Mouse (Mus musculus) forebrain, embryonic 12.5 days (tissue): ENCODE measurements around the gene 1700088E04Rik. TPM values are rescaled to one million over a fixed set of nuclear protein-coding genes. Genes with fewer than 3 reads are reported as not detected.

Experiments used
- ATAC-seq: fragments of 200-750 bp; cut with Nextera tagmentation; 2 replicates; pipeline ENCODE4 v1.8.0; 2017; ENCODE audit warnings: moderate TSS enrichment; ENCODE audit not compliant: low FRiP score
- H3K27ac ChIP-seq: fragments of 300-500 bp; sonication (generic); 2 replicates; pipeline ENCODE4 v1.5.1; 2016; ENCODE audit warnings: mild to moderate bottlenecking
- H3K27me3 ChIP-seq: fragments of 300-500 bp; sonication (generic); 2 replicates; pipeline ENCODE4 v1.6.1; 2016; ENCODE audit warnings: mild to moderate bottlenecking
- H3K36me3 ChIP-seq: fragments of 300-500 bp; sonication (generic); replicated peaks from 2 replicates; pipeline ENCODE4 v1.6.1; 2016; ENCODE audit warnings: mild to moderate bottlenecking
- H3K4me1 ChIP-seq: fragments of 300-500 bp; sonication (generic); 2 replicates; pipeline ENCODE4 v1.6.1; 2016
- H3K4me2 ChIP-seq: fragments of 300-500 bp; sonication (generic); 2 replicates; pipeline ENCODE4 v1.6.1; 2016; ENCODE audit warnings: mild to moderate bottlenecking, moderate library complexity
- H3K4me3 ChIP-seq: fragments of 300-500 bp; sonication (generic); replicated peaks from 2 replicates; pipeline ENCODE4 v1.5.1; 2016; ENCODE audit warnings: mild to moderate bottlenecking
- H3K9ac ChIP-seq: fragments of 300-500 bp; sonication (generic); 2 replicates; pipeline ENCODE4 v1.6.1; 2016; ENCODE audit warnings: mild to moderate bottlenecking
- H3K9me3 ChIP-seq: fragments of 300-500 bp; sonication (generic); 2 replicates; pipeline ENCODE4 v1.6.1; 2016
- WGBS: fragments of 180-500 bp; shearing (Covaris S2); methylation state at CpG from one replicate; pipeline ENCODE4 v1.1.7; 2016; 5-methylcytosine and 5-hydroxymethylcytosine counted together
- polyA plus RNA-seq: library from polyadenylated mRNA; unstranded; fragments of >200 nt; fragmentation: Nextera tagmentation; extraction: Ambion mirVana; gene quantifications from 2 replicates; pipeline ENCODE4 v1.2.1, GENCODE M21; 2016

1700088E04Rik gene
- polyA plus RNA-seq, 1 experiment from 2014 or later, result 12.2 TPM

DNA sequence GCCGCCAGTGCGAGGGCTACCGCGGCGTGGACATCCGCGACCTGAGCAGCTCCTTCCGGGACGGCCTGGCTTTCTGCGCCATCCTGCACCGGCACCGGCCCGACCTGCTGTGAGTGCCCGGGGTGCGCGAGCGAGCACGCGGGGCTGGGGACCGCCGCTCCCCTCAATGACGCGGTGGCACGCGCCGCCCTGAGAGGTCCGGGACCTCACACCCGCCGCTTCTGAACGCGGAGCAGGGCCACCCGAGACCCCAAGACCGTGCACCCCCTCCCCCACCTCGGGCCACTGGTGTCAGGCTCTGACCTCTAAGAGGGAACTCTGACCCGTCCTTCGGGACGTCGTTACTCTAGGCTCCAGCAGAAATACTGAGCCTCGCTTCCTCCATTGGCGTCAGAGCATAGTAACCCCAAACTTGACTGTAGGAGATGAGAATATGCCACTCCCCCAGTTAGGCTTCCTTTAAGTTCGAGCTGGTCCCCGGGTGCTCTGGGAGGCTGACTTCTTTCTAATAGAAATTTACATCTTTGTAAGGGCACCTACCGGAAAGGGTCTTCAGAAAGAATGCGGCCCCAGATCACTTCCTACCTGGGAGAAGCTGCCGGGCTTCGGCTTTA is 31.6 kb downstream of the 1700088E04Rik start:
- Histone ChIP-seq H3K27me3 (peaks cover 10% of the 10 kb centered on the region; the same call in 1 of the 2 replicates), H3K27ac (peak overlapping the region; percentile 70), H3K4me3 (peak overlapping the region; percentile 90), H3K9ac (peak overlapping the region; percentile 91), H3K36me3 (peaks cover 5% of the 10 kb centered on the region; the same call in 1 of the 2 replicates), H3K4me2 (peak overlapping the region; percentile 97), H3K4me1 (peaks cover 28% of the 10 kb centered on the region), H3K9me3 (no peaks in the 10 kb centered on the region)
- under 1% methylated on average over 46 of the region's 46 CpGs for WGBS
- no peak; the same call in 1 of the 2 replicates for ATAC-seq

DNA sequence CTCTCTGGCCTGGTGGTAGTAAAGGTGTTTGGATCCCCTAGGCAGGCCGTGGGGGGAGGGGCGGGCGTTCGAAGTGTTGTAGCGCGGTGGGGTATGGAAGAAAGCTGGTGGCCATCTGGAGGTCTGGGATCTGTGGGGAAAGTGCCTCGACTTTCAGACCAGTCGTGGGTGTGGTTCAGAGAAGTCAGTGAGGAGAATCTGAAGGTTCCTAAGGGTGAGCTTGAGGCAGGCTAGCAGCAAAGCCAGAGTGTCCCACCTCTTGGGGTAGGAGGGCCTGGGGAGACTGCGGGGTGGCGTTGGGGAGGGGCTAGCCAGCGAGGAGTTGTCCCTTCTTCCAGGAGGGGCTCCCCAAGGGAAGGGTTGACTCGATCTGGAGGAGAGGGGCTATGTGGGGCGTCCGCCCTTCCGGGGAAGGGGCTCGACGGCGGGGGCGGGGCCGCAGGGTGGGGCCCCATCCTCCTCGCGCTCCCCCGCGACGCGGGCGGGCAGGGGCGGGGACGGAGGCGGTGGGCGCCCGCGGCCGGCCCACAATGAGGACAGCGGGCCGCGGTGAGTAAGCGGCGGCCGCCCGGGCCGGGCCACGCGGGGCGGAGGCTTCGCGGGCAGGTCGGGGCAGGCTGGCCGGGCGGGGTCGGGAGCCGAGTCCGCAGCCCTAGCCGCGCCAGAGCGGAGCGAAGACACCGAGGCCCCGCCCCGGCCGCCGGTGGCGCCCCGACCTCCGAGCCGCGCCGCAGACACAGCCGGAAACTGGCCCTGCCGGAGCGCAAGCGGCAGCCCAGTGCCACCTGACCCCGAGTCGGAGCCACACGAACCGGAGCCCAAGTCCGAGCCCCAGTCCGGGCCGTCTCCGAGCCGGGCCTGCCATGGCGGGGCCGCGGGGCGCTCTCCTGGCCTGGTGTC is 32.4 kb downstream of the 1700088E04Rik start, which contains the start of gene Micall1:
TSS of gene Micall1 (plus strand) at position 478 of the 900 bp plus-strand sequence.
- Histone ChIP-seq H3K9me3 (no peaks in the 10 kb centered on the region), H3K27ac (peak within 1 kb of the TSS; percentile 70), H3K4me3 (peak within 1 kb of the TSS; percentile 90), H3K4me1 (peaks cover 28% of the 10 kb centered on the region), H3K27me3 (peaks cover 10% of the 10 kb centered on the region; the same call in 1 of the 2 replicates), H3K4me2 (peak within 1 kb of the TSS; percentile 97), H3K9ac (peak within 1 kb of the TSS; percentile 91), H3K36me3 (peaks cover 5% of the 10 kb centered on the region; the same call in 1 of the 2 replicates)
- peak; percentile 79 for ATAC-seq
- WGBS, result under 1% methylated on average over 68 of the region's 85 CpGs

DNA sequence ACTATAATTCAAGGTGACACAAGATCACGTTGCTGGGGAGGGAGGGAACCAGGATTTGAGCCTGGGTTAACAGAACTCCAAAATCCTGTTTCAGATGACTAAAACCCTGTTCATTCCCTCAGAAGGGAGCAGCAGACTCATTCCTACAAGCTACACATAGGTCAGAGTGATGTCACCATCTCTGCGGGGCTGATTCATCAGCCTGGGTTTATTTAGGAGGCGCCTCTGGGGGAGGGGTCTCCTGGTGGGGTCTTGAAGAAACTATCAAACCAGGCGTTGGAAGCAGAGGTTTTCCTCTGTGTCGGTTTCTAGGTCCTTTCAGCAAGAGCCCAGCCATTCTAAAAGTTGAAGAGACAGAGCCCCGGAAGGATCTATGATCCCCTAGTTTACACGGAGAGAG is 33.1 kb downstream of the 1700088E04Rik start:
- Histone ChIP-seq H3K27ac (peak overlapping the region; percentile 42; the same call in 1 of the 2 replicates), H3K4me2 (peak overlapping the region; percentile 97), H3K4me3 (peak overlapping the region; percentile 90; the same call in 1 of the 2 replicates), H3K4me1 (peaks cover 28% of the 10 kb centered on the region), H3K36me3 (peaks cover 5% of the 10 kb centered on the region; the same call in 1 of the 2 replicates), H3K9ac (peak overlapping the region; percentile 91; the same call in 1 of the 2 replicates), H3K27me3 (peaks cover 10% of the 10 kb centered on the region; the same call in 1 of the 2 replicates), H3K9me3 (no peaks in the 10 kb centered on the region)
- no peak for ATAC-seq
- 18% methylated on average over 7 of the region's 7 CpGs for WGBS

DNA sequence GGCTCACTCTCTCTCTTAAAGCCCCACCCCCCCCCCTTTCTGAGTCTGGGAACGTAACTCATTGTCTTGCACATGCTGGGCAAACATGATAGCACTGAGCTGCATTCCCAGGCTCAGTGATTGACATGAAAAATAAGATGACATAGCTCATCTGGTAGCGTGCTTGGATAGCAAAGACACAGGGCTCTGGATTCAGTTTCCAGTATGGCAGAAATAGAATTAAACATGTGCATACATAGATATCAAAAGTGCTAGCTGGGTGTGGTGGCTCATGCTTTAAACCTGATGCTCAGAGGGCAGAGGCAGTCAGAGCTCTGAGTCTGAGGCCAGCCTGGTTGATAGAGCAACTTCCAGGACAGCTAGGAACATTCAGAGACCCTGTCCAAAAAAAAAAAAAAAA is 35.2 kb downstream of the 1700088E04Rik start:
- Histone ChIP-seq H3K4me3 (no peak overlapping the region), H3K27me3 (peaks cover 8% of the 10 kb centered on the region; the same call in 1 of the 2 replicates), H3K9ac (no peak overlapping the region), H3K9me3 (no peaks in the 10 kb centered on the region), H3K4me1 (peaks cover 18% of the 10 kb centered on the region), H3K27ac (no peak overlapping the region), H3K4me2 (no peak overlapping the region), H3K36me3 (no peaks in the 10 kb centered on the region)
- ATAC-seq, result no peak
- WGBS, result 63% methylated on average over 2 of the region's 2 CpGs

GRCm38 (mm10) chr15:79103264-79103663 is 37.8 kb downstream of the 1700088E04Rik start:
- no peak overlapping the region for H3K4me2 ChIP-seq
- peaks cover 3% of the 10 kb centered on the region for H3K4me1 ChIP-seq
- no peaks in the 10 kb centered on the region for H3K36me3 ChIP-seq
- no peaks in the 10 kb centered on the region for H3K9me3 ChIP-seq
- no peak overlapping the region for H3K27ac ChIP-seq
- no peak overlapping the region for H3K4me3 ChIP-seq
- 77% methylated on average over 10 of the region's 10 CpGs for WGBS
- ATAC-seq, result no peak
- no peak overlapping the region for H3K9ac ChIP-seq
- no peaks in the 10 kb centered on the region; the same call in 1 of the 2 replicates for H3K27me3 ChIP-seq

DNA sequence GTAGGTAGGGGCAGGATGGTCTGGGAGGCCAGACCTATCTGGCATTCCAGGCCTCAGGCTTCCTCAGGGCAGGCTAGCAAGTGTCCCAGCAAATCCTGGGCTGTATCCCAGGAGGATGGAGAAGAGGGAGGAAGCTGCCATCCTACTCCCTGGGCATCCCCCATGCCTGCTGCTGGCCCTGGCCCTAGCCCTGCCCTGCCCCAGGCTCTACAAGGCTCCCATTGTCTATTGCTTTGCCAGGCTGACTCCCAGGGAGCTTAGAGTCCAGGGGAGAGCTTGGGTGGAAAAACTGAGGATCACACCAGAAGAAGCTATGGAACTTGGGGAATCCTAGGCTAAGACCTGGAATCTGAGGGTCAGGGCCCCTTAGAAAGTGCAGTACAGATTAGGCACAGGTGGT is 39.5 kb downstream of the 1700088E04Rik start:
- H3K36me3 ChIP-seq, result no peaks in the 10 kb centered on the region
- no peak for ATAC-seq
- no peak overlapping the region for H3K9ac ChIP-seq
- no peak overlapping the region for H3K4me3 ChIP-seq
- no peaks in the 10 kb centered on the region for H3K9me3 ChIP-seq
- H3K4me2 ChIP-seq, result no peak overlapping the region
- H3K27ac ChIP-seq, result no peak overlapping the region
- H3K27me3 ChIP-seq, result no peaks in the 10 kb centered on the region; the same call in 1 of the 2 replicates
- H3K4me1 ChIP-seq, result no peaks in the 10 kb centered on the region

DNA sequence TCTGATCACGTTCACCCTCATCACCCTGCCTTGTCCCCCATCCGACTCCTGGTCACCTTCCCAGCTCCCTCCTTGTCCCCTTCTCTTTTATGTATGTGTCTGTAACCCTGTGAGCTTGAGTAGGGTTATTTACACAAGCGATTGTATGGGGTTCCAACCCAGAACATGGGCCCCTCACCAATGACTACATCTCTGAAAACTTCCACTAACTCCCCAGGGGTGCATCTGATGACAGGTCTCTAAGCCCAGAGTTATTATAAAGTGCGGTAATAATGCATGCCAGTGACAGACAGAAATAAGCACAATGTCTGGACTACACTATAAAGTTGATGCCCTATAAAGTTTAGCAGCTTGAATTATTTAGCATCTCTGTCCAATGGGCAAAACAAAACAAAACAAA is 40.7 kb downstream of the 1700088E04Rik start:
- no peaks in the 10 kb centered on the region; the same call in 1 of the 2 replicates for H3K27me3 ChIP-seq
- no peak overlapping the region for H3K4me3 ChIP-seq
- H3K9me3 ChIP-seq, result no peaks in the 10 kb centered on the region
- no peak for ATAC-seq
- H3K36me3 ChIP-seq, result peaks cover 9% of the 10 kb centered on the region
- no peaks in the 10 kb centered on the region for H3K4me1 ChIP-seq
- H3K4me2 ChIP-seq, result no peak overlapping the region
- no peak overlapping the region for H3K27ac ChIP-seq
- 78% methylated on average over 4 of the region's 4 CpGs for WGBS
- H3K9ac ChIP-seq, result no peak overlapping the region

DNA sequence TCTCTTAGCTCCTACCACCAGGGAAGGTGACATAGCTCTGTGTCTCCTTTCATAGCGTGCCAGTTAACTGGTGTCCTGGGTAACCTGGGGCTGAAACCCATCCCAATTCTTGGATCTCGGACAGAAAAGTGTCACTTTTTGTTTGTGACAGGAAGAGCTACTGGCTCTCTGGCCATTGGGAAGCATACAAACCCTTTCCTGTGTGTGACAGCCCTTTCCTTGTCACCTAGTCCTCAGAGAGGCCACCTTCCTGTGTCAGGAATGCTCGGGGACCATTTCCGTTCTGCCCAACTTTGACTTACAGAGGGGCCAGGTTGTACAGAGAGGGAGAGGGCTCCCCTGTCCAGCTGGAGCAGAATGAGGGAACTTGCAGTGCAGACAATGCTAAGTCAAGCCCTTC is 41.6 kb downstream of the 1700088E04Rik start:
- Histone ChIP-seq H3K4me3 (no peak overlapping the region), H3K4me1 (no peaks in the 10 kb centered on the region), H3K9ac (no peak overlapping the region), H3K27me3 (no peaks in the 10 kb centered on the region; the same call in 1 of the 2 replicates), H3K9me3 (no peaks in the 10 kb centered on the region), H3K27ac (no peak overlapping the region), H3K36me3 (peaks cover 17% of the 10 kb centered on the region), H3K4me2 (no peak overlapping the region)
- WGBS, result 64% methylated on average over 4 of the region's 4 CpGs
- ATAC-seq, result no peak

- 55% methylated on average over 7 of the region's 7 CpGs for WGBS
- Histone ChIP-seq H3K4me2 (no peak overlapping the region), H3K27me3 (no peaks in the 10 kb centered on the region; the same call in 1 of the 2 replicates), H3K9ac (no peak overlapping the region), H3K4me1 (no peaks in the 10 kb centered on the region), H3K36me3 (peaks cover 23% of the 10 kb centered on the region), H3K4me3 (no peak overlapping the region), H3K27ac (no peak overlapping the region), H3K9me3 (no peaks in the 10 kb centered on the region)
- ATAC-seq, result no peak
Observed at GRCm38 (mm10) chr15:79098868-79099267, 42.2 kb downstream of the 1700088E04Rik start.

- Histone ChIP-seq H3K36me3 (peaks cover 29% of the 10 kb centered on the region), H3K4me1 (no peaks in the 10 kb centered on the region), H3K9ac (no peak overlapping the region), H3K27ac (0 out of 2 replicates have a peak overlapping the region, but pooled peaks have one; percentile 9), H3K9me3 (no peaks in the 10 kb centered on the region), H3K4me3 (no peak overlapping the region), H3K4me2 (no peak overlapping the region), H3K27me3 (no peaks in the 10 kb centered on the region; the same call in 1 of the 2 replicates)
- no peak for ATAC-seq
- WGBS, result 67% methylated on average over 5 of the region's 5 CpGs
Observed at GRCm38 (mm10) chr15:79098220-79098619, 42.8 kb downstream of the 1700088E04Rik start.

DNA sequence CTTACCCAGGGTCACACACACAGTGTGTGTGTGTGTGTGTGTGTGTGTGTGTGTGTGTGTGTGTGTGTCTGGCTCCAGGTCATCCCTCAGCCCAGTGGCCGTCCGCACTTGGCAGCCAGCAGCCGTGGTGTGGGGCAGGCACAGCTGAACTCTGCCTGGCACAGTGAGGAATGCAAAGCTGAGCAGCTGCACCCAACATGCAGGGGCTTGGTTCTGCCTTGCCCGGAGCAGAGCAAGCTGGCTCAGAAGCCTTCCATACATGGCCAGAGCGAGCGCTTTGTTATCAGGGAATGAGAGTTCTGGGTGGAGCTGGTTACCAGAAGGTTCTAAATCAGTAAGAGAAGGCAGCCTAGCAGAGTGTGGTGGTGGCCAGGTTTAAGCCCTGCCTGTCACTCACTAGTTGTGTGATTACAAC is 43.4 kb downstream of the 1700088E04Rik start:
- no peak overlapping the region for H3K4me2 ChIP-seq
- H3K4me1 ChIP-seq, result no peaks in the 10 kb centered on the region
- no peak overlapping the region for H3K27ac ChIP-seq

DNA sequence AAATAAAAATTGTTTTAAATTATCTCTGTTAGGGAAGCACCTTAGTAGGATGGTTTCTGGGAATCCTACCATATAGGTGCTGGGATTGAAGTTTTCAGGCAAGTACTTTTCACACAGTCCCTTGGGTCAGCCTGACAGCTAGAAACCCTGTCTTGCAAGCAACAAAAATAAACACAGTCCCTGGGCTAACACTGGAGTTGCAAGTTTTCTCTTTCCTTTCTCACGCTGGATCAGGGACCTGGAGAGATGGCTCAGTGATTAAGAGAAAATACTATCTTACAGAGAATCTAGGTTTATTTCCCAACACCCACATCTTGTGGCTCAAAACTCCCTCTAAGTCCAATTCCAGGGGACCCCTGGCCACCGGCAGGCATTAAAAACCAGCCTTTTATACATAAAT is 43.9 kb downstream of the 1700088E04Rik start:
- no peak overlapping the region for H3K27ac ChIP-seq
- 44% methylated on average over 2 of the region's 2 CpGs for WGBS

More for the DNA sequence above, 43.4 kb downstream of the 1700088E04Rik start:
- no peak overlapping the region for H3K9ac ChIP-seq
- ATAC-seq, result no peak
- H3K9me3 ChIP-seq, result no peaks in the 10 kb centered on the region
- 76% methylated on average over 6 of the region's 6 CpGs for WGBS
- no peak overlapping the region for H3K4me3 ChIP-seq
- no peaks in the 10 kb centered on the region; the same call in 1 of the 2 replicates for H3K27me3 ChIP-seq
- H3K36me3 ChIP-seq, result peaks cover 34% of the 10 kb centered on the region

More for the DNA sequence above, 43.9 kb downstream of the 1700088E04Rik start:
- no peak overlapping the region for H3K4me2 ChIP-seq
- no peaks in the 10 kb centered on the region for H3K9me3 ChIP-seq
- H3K27me3 ChIP-seq, result no peaks in the 10 kb centered on the region; the same call in 1 of the 2 replicates
- H3K4me3 ChIP-seq, result no peak overlapping the region
- no peak for ATAC-seq
- H3K4me1 ChIP-seq, result no peaks in the 10 kb centered on the region
- H3K9ac ChIP-seq, result no peak overlapping the region
- H3K36me3 ChIP-seq, result peaks cover 39% of the 10 kb centered on the region
